8 mouse cellular contexts compared by ENCODE assay signal in the genomic region with DNA sequence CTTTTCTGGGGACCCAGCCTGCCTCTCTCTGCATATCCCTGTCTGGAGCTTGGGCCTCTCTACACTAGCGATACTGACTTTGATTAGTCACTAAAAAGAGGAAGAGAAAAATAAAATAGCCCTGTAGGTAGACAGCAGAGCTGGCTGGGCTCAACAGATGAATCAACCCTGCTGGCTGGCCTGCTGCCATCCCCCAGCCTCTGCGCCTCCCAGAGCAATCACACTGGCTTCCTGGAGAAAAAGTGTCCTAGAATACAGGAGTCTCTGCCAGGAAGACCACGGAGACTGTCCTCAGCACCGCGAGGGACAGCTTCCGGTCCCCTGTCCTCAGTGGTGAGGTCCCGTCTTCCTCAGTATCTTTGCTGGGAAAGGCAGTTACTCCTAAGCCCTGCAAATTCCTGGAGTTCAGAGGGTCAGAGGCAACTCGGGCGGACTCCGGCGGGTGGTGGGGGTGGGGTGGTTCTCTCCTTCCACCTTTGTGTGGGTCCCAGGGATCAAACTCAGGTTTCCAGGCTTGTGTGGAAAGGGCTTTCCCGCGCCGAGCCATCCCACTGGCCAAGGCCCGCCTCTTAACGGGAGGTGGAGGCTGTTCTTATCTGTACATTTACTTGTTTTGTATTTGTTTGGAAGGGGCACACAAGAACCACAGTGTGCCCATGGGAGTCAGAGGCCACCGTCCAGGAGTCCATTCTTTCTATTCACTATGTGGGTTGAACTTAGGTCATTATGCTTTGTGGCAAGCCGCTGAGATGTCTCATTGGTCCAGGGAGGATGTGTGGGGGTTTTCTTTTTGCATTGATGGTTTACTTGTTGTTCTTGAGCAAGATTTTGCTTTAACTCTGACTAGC. TPM values are rescaled to one million over a fixed set of nuclear protein-coding genes. Genes with fewer than 3 reads are reported as not detected.
DNase-seq lines count a peak whose midpoint lies in the region; ATAC-seq and TF ChIP-seq lines count a peak whose summit lies in the region.

No protein-coding gene starts in this region.

- DNase-seq in gastrocnemius, postnatal 10 days, result peak; percentile 69
- DNase-seq in gastrocnemius, adult 8-10 months (ENCODE audit: low spot score in 2 of 2), result no peak
- DNase-seq in A20 (ENCODE audit: low read depth, low spot score), result peak; percentile 51
- DNase-seq in cerebellum, adult 8-10 months, result peak; percentile 65
- peak; percentile 61 to 67 for DNase-seq in heart, postnatal 10 days
- peak; percentile 51 for DNase-seq in stomach, postnatal 0 days (ENCODE audit: low spot score)
- DNase-seq in retina, embryonic 14.5 days (ENCODE audit: low spot score), result no peak

- no peak for TF ChIP-seq CTCF in stomach, postnatal 0 days (IDR thresholded peaks at IDR 0.05; ENCODE audit: low read depth)

- H3K4me2 ChIP-seq in limb, embryonic 13.5 days (replicated peaks), result no peak overlapping the region
- H3K4me2 ChIP-seq in stomach, postnatal 0 days (replicated peaks; ENCODE audit: low read depth), result peak overlapping the region; percentile 32

- H3K27ac ChIP-seq in limb, embryonic 13.5 days, result peak overlapping the region; percentile 22; the same call in 1 of the 2 replicates
- peak overlapping the region; percentile 31; the same call in 1 of the 2 replicates for H3K27ac ChIP-seq in stomach, postnatal 0 days (replicated peaks)

- H3K27me3 ChIP-seq in limb, embryonic 13.5 days, result no peaks in the 10 kb centered on the region
- no peaks in the 10 kb centered on the region for H3K27me3 ChIP-seq in stomach, postnatal 0 days (ENCODE audit: control insufficient read depth, insufficient read depth, low read length)

- peaks cover 32% of the 10 kb centered on the region for H3K4me1 ChIP-seq in limb, embryonic 13.5 days
- no peaks in the 10 kb centered on the region; the same call in 1 of the 2 replicates for H3K4me1 ChIP-seq in stomach, postnatal 0 days (replicated peaks; ENCODE audit: control insufficient read depth, insufficient read depth)

- no peak for TF ChIP-seq EP300 in stomach, postnatal 0 days (optimal IDR thresholded peaks at IDR 0.05)

- intact Hi-C loops in heart, postnatal 10 days (cut with DNase I), result no loop called here

- peak overlapping the region; percentile 25; the same call in 1 of the 2 replicates for H3K9ac ChIP-seq in limb, embryonic 13.5 days
- peak overlapping the region; percentile 48 for H3K9ac ChIP-seq in stomach, postnatal 0 days (ENCODE audit: low read length)

- H3K36me3 ChIP-seq in limb, embryonic 13.5 days, result no peaks in the 10 kb centered on the region
- no peaks in the 10 kb centered on the region for H3K36me3 ChIP-seq in stomach, postnatal 0 days (ENCODE audit: control insufficient read depth, insufficient read depth, low read length)

- no peak for ATAC-seq in limb, embryonic 13.5 days (ENCODE audit: low FRiP score, low read depth)
- ATAC-seq in stomach, postnatal 0 days (ENCODE audit: low FRiP score, low TSS enrichment), result peak; percentile 54

- H3K4me3 ChIP-seq in limb, embryonic 13.5 days, result no peak overlapping the region
- no peak overlapping the region for H3K4me3 ChIP-seq in stomach, postnatal 0 days (ENCODE audit: low read depth, low read length)

- H3K9me3 ChIP-seq in limb, embryonic 13.5 days, result no peaks in the 10 kb centered on the region
- no peaks in the 10 kb centered on the region for H3K9me3 ChIP-seq in stomach, postnatal 0 days (ENCODE audit: control insufficient read depth, low read length)

- WGBS in limb, embryonic 13.5 days, result 57% methylated on average over 18 of the region's 18 CpGs
- WGBS in stomach, postnatal 0 days, result 36% methylated on average over 18 of the region's 18 CpGs

RNA-seq across cellular contexts. Expression of gene Stx1a, which starts 5.9 kb away (rescaled TPM):
- total RNA-seq in gastrocnemius, postnatal 10 days (2021), result 1 to 10 TPM; 2.0 to 5.1 TPM
- total RNA-seq in gastrocnemius, adult 8-10 months (2022), result 1 to 10 TPM in 1 of 4 experiments, under 1 TPM in 3; 0.22 to 1.3 (median 0.39) TPM
- total RNA-seq in heart, postnatal 10 days (2021), result 1 to 10 TPM; 3.3 to 3.9 TPM
- polyA plus RNA-seq in limb, embryonic 13.5 days (2015; fragmentation: Nextera tagmentation; extraction: Ambion mirVana), result 11.7 and 13.1 TPM in 2 replicates
- 5.3 TPM in 2 replicates for polyA plus RNA-seq in stomach, postnatal 0 days (2015; fragmentation: Nextera tagmentation; extraction: Ambion mirVana)

RNA-seq across cellular contexts. Expression of gene Abhd11, which starts 20.3 kb away (rescaled TPM):
- total RNA-seq in gastrocnemius, postnatal 10 days (2021), result 10 to 100 TPM; 51.2 to 60.6 TPM
- 10 to 100 TPM; 38.5 to 54.3 (median 46.0) TPM for total RNA-seq in gastrocnemius, adult 8-10 months (2022)
- 10 to 100 TPM; 58.2 to 64.1 TPM for total RNA-seq in heart, postnatal 10 days (2021)
- 51.7 and 55.1 TPM in 2 replicates for polyA plus RNA-seq in limb, embryonic 13.5 days (2015; fragmentation: Nextera tagmentation; extraction: Ambion mirVana)
- polyA plus RNA-seq in stomach, postnatal 0 days (2015; fragmentation: Nextera tagmentation; extraction: Ambion mirVana), result 56.5 and 64.0 TPM in 2 replicates

RNA-seq across cellular contexts. Expression of gene Dnajc30, which starts 34.8 kb away (rescaled TPM):
- 10 to 100 TPM; 22.4 to 23.3 TPM for total RNA-seq in gastrocnemius, postnatal 10 days (2021)
- total RNA-seq in gastrocnemius, adult 8-10 months (2022), result 10 to 100 TPM; 24.3 to 26.8 (median 25.8) TPM
- total RNA-seq in heart, postnatal 10 days (2021), result 10 to 100 TPM; 24.9 to 27.0 TPM
- polyA plus RNA-seq in limb, embryonic 13.5 days (2015; fragmentation: Nextera tagmentation; extraction: Ambion mirVana), result 35.5 and 35.7 TPM in 2 replicates
- 24.3 and 26.1 TPM in 2 replicates for polyA plus RNA-seq in stomach, postnatal 0 days (2015; fragmentation: Nextera tagmentation; extraction: Ambion mirVana)

RNA-seq across cellular contexts. Expression of gene Bud23, which starts 35.5 kb away (rescaled TPM):
- 10 to 100 TPM; 28.6 to 30.3 TPM for total RNA-seq in gastrocnemius, postnatal 10 days (2021)
- 10 to 100 TPM; 25.7 to 36.4 (median 29.8) TPM for total RNA-seq in gastrocnemius, adult 8-10 months (2022)
- 10 to 100 TPM; 23.7 to 27.6 TPM for total RNA-seq in heart, postnatal 10 days (2021)
- 143 and 145 TPM in 2 replicates for polyA plus RNA-seq in limb, embryonic 13.5 days (2015; fragmentation: Nextera tagmentation; extraction: Ambion mirVana)
- polyA plus RNA-seq in stomach, postnatal 0 days (2015; fragmentation: Nextera tagmentation; extraction: Ambion mirVana), result 46.8 and 51.9 TPM in 2 replicates

RNA-seq across cellular contexts. Expression of gene Cldn3, which starts 43.2 kb away (rescaled TPM):
- not detected for total RNA-seq in gastrocnemius, postnatal 10 days (2021)
- not detected for total RNA-seq in gastrocnemius, adult 8-10 months (2022)
- total RNA-seq in heart, postnatal 10 days (2021), result under 1 TPM; 0.27 to 0.41 TPM
- 8.1 and 8.4 TPM in 2 replicates for polyA plus RNA-seq in limb, embryonic 13.5 days (2015; fragmentation: Nextera tagmentation; extraction: Ambion mirVana)
- 15.4 and 16.2 TPM in 2 replicates for polyA plus RNA-seq in stomach, postnatal 0 days (2015; fragmentation: Nextera tagmentation; extraction: Ambion mirVana)

Comparison
In these comparisons a context has a peak if more than half of its experiments do, and no peak if none do; other contexts are left out.
1. DNase-seq: peak in gastrocnemius, postnatal 10 days (single experiment), A20 (single experiment), cerebellum, adult 8-10 months (single experiment), heart, postnatal 10 days (2 of 2) and stomach, postnatal 0 days (single experiment); none in gastrocnemius, adult 8-10 months (0 of 2) and retina, embryonic 14.5 days (single experiment).